Mouse (Mus musculus) urinary bladder, adult 18-20 months (tissue): ENCODE results near the gene Ripk3.

Experiments used
- DNase-seq, 2 experiments: peaks; one replicate each; pipeline ENCODE4 v3.0.0; 2022; ENCODE audit warnings: low spot score in 2 of 2, mixed read lengths in 2 of 2

The Ripk3 gene

DNA sequence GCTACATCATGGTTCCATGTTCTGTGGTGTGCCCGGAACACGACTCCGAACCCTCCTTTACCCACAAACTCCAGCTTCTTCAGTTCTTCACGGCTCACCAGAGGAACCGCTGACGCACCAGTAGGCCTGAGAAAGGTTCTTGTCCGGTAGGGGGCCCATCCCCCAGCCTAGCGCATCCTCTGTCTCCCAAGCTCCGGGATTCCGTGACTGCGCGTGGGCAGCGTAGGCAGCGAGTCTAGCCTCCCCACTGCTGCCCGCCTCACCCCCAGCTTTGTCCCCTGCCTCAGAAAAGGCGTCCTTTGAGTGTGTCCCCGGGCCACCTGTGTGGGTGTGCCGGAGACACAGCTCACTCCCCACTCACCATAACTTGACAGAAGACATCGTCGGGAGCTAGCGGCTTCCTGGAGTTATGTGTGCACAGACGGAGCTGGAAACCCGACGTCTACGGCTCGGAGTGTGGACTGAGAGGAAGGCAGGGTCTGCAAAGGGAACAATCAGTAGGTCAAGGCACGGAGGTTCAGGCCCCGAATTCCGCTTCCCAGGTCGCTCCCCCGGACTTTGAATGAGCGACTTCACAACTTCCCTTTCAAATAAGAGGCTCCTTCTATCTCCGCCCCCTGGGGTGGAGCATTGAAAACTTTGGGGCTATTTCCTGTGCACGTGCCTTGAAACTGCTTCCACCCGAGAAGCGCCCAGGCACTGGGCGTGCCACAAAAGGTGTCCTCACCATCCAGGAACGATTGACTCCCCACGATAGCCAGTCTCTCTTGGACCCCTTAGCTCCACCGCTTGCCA is at the start of gene Ripk3:
Gene Ripk3, minus strand, starts transcription at position 610 of the 795 bp plus-strand sequence.
- DNase-seq, result peak in 1 of 2 experiments; percentile 45

DNA sequence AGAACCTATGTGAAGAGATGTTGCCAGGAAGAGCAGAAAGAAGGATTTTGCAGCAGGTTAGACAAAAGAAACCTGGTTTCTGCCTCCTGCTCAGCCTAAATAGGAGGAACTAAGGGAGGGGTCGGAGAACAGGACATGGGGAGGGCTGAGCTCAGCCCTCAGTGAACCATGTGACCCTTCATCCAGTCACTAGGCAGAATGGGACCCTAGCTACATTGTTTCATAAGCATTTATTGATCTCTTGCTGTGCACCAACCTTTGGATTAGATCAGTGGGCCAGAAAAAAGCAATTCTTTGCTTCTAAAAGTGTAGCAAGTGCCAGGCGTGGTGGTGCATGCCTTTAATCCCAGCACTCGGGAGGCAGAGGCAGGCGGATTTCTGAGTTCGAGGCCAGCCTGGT is 49.6 kb upstream of the Ripk3 start:
- DNase-seq, result no peak

GRCm38 (mm10) chr14:55834808-55835533 is 46.3 kb upstream of the Ripk3 start:
- no peak for DNase-seq

DNA sequence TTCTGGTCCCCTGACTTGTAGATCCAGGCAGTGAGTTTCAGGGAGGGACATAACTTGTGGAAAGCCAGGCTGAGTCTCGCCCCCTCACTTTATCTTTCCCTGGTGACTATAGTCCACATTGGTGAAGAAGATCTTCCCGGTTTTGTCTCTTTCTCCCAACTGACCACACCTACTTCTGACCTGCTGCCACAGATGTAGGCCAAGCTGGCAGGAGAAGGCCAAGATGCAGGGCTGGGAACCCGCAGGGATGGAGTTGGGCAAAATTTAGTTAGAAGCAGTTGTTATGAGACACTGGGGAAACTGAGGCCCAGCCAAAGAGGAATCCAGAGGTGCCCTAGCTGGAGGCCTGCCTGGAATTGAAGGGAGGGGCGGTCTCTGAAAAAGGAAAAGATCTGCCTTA is 44.5 kb upstream of the Ripk3 start:
- DNase-seq, result no peak

DNA sequence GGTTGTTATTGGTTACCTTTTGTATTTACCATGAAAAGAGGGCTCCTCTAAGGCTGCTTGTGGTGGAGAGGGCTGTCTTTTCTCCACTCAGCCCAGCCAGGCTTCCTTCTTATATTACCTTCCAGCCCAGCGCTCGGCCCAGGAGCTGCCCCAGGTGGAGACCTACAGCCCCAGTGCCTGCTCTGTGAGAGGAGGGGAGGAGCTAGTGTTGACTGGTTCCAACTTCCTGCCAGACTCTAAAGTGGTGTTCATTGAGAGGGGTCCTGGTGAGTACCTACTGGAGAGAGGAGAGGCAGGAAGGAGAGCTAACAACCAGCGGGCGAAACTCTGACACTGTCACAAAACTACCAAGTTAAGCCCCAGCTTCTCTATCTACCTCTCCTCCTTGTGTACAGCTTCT is 41.7 kb upstream of the Ripk3 start:
- DNase-seq, result no peak

- no peak for DNase-seq
Observed at GRCm38 (mm10) chr14:55829854-55830253, 41.2 kb upstream of the Ripk3 start.

GRCm38 (mm10) chr14:55828716-55829263 is 40.1 kb upstream of the Ripk3 start:
- DNase-seq, result no peak

- no peak for DNase-seq
Observed at GRCm38 (mm10) chr14:55826551-55827340, 38.1 kb upstream of the Ripk3 start.

GRCm38 (mm10) chr14:55826142-55826541 is 37.5 kb upstream of the Ripk3 start:
- DNase-seq, result no peak

- DNase-seq, result peak in 1 of 2 experiments; percentile 26
Observed at GRCm38 (mm10) chr14:55825216-55826051, 36.8 kb upstream of the Ripk3 start.

DNA sequence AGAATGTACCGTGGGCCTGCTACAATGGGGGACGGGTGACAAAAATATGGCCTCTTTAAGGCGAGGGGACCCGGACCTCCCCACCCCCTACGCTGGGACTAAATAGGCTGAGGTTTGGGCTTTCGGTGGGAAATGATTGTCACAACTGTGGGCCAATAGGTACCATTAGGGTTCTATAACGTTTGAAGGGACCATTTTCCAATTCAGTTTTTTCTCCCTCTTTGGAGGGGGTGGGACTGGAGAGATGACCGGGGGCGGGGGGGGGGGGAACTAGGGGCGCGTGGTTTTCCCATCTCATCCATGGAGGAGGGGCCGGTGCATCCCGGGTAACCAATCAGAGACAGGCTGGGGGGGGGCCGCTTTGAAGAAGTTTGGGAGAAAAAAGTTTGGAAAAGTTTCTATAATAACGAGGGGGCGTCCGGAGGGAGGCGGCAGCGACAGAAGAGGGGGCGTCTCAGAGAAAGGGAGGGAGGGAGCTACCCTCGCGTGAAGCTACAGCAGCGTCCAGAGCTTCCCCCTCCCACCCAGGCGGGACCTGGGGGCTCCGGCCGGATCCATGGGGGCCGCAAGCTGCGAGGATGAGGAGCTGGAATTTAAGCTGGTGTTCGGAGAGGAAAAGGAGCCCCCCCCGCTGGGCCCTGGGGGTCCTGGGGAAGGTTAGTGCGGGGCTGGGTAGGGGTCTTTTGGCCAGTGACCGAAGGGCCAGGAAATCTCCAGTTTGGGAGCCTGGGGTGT is 36.0 kb upstream of the Ripk3 start:
- DNase-seq, result peak in 1 of 2 experiments; percentile 31

- no peak for DNase-seq
Observed at GRCm38 (mm10) chr14:55824001-55824480, 35.4 kb upstream of the Ripk3 start.

GRCm38 (mm10) chr14:55822991-55823762 is 34.5 kb upstream of the Ripk3 start, which contains the start of gene Nfatc4:
Gene Nfatc4 (plus strand): TSS chr14:55823144.
- peak; percentile 68 to 81 for DNase-seq

GRCm38 (mm10) chr14:55822435-55822990 is 33.8 kb upstream of the Ripk3 start:
- peak in 1 of 2 experiments; percentile 54 for DNase-seq

DNA sequence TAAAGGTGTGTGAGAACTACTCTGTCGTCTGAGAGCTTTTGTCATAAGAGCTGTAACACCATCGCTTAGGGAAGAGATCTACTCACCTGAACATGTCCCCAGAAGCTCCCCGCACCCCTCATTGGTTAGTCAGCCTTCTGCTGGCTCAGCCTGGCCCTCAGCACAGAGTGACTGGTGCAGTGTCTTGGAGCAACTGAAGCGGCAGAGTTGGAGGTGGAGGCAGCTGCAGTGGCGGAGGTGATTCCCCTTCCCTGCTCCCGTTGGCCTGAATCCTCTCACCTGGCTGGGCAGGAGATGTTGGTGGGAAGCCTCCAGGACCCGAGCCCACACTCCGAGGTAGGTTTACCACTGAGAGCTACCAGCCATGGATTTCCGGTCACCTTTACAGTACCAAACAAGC is 31.9 kb upstream of the Ripk3 start:
- no peak for DNase-seq

GRCm38 (mm10) chr14:55819845-55820405 is 31.3 kb upstream of the Ripk3 start:
- DNase-seq, result no peak

GRCm38 (mm10) chr14:55815310-55815751 is 26.7 kb upstream of the Ripk3 start:
- DNase-seq, result peak; percentile 61 to 80

DNA sequence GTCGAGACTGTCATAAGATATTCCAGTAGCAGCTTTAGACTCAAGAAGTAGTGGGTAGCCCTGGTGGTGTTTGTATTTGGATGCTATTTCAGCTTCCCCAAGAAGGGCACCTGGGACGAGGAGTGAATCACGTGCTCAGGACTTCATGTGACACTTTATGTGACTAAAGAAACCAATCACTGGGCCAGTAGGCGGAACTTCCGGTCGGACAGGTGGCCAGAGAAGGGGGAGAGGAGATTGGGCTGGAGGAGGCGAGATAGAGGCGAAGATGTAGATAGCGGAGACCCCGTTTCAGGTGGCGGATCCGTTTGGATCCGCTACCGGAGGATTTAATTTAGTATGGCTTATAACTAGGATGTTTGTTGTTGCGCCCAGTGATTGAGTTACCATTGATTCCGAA is 26.2 kb upstream of the Ripk3 start:
- peak; percentile 59 to 62 for DNase-seq
